Mouse (Mus musculus) lung, postnatal 4 days (tissue): ENCODE results near the gene Txk.

Source experiments
- DNase-seq, 2 experiments: peaks; one replicate each; pipeline ENCODE4 v3.0.0; 2021

The Txk gene

DNA sequence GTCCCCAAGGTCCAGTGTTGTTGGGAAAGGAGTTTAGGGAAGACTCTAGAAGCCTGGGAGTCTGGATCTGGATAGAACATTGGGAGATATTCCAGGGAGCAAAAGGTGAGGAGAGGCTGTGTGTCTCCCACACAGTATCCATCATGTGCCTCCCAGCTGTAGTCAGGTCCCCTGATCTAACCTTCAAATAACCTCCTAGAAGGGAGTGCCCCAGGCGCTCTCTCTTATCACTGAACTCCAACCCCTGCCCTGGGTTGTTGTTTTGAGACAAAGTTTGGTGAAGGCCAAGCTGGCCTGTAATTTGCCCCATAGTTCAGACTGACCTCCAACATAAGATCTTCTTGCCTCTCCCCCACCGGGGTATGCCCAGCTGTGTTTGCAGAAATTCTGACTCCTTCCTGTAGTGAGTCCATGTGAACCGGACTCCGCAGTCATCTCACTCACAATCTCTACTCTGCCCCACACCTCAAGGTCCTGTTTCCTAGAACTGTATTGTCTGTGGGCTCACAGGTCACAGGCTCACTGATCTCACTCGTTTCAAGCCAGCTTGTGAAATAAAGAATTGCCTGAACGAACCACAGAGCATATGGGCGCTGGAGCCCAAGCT, 3.8 kb downstream of the Txk start:
- no peak for DNase-seq

DNA sequence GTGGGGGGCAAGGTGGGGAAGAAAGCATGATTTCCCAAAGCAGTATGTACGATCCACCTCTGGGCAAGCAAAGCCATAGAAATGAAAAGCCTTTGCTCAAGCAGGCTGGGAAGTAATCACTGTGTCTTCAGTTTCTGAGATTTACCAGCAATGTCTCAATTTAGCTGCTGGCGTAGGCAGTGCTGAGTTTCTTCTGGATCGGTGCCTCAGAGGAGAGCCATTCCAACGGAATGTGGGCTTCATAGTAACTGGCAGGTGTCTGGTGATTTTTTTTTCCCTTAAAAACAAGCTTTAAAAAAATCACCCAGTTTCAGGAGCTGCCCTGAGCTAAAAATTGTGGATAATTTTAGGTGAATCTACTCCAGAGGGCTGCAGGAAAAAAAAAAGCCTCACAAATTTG, 5.2 kb downstream of the Txk start:
- no peak for DNase-seq

DNA sequence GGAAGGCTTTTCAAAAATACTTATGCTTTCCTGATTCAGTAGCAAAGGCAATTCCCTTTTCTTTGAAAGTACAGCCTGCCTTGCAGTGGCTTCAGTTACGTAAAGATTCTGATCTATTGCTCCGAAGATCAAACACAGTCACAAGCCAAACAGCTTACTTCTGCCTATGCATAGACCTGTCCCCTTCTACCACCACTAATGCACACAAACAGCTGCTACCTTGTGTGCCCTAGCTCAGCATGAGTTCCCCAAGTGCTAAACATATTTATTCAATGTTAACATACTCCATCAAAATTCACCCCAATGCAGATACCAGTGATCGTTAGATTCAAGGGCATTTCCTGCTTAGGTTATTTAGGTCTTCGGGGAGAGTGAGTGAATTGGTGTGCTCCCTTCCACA, 6.1 kb downstream of the Txk start:
- DNase-seq, result no peak

DNA sequence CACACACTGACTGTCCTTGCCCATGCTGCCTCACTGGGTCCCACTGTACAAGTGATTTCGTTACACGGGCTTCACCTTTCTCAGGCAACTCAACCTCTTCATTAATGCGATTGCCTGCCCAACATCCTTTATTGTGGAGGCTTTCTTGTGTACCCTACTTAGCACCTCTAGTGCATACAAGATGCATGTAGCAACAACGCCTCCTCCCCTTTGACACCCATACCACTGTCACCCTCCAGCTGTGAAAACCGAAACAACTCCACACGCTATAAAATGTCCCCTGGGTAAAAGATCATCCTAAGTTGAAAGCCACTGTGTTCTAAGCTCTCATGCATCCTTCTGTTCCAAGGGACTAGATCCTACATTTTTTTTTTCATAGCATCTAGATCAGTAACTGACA, 9.5 kb downstream of the Txk start:
- DNase-seq, result no peak

DNA sequence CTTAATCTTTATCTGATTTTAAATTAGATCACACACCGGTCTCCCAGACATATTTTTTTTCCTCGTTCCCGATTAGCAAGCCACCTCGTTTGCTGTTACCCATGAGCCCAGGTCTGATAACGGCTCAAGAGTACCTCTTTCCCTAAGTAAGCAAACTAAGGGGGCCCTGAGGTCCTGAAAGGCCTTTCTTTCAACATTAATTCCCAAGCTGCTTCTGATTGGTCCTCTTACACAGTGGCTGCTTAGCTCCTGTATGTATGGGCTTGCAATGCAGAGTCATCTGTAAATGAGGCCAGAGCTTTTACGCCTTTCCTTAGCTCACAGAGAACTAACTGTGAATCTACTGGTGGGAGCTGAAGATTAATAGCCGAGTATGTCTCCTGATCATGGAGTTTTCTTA, 15.7 kb downstream of the Txk start:
- DNase-seq, result no peak

DNA sequence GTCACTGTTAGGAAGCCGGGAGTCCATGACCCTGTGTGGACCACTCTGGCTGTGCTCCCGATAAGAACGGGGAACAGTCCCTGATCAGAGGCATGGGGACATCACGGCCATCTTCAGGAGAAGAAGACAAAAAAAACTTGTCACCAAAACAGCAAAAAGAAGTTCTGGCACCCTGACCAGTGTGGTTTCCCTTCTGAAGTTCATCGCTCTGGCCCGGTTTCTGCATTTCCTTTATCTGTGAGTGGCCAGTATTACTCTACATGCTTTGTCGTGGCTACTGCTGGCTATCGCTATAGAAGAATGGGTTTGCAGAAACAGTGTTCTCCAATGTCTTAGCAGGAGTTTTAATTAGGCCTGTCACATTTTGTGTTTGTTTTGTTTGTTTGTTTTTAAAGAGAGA, 16.1 kb downstream of the Txk start:
- DNase-seq, result no peak

DNA sequence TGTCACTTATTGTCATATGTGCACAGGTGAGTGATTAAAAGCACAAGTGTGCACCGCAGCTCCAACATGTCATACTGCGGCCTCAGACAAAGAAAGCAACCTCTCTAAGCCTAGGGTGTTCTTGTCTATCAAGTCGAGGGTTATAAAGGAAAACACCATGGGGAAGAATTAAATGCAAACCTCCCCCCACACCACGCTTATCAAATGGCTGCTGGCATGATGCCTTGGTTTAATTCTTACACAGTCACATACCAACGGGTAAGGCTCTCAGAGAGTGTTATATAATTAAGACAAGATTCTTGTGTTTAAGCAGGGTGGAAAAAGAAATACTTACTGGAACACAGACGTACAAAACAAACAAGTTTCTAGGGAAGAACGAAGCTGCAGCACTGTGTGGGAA, 16.8 kb downstream of the Txk start:
- no peak for DNase-seq

DNA sequence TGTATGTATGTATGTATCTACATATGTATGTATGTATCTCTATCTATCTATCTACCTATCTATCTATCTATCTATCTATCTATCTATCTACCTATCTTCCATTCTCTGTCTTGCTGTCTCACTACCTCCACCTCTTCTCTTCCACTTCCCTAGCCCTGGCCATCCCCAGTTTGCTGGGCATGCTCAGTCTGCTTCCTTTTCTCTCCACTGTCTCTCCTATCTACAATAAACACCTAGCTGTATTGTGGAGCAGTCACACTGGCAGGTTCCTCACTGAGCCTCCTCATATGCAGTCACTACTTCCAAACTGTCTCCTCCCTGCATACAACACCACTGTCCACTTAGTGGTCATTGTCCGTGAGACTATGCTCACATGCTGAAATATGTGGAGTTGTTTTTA, 19.7 kb downstream of the Txk start:
- DNase-seq, result no peak

DNA sequence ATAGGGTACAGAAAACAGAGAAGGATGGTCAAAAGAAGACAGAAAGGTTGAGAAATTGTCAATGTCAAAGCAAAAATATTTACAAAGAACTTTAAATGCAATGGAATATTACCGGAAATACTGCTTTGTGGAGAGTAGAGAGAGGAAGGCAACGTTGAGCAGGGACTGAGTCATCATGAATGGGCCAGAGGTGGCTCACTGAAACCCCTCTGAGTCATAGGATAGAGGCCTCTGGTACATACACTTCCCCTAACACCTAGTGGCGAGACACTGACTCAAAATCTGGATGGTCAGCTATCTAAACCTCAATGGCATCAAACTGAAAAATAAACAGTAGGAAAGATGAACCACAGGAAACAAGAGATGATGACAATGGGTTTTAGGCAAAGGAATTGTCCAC, 27.2 kb downstream of the Txk start:
- no peak for DNase-seq

DNA sequence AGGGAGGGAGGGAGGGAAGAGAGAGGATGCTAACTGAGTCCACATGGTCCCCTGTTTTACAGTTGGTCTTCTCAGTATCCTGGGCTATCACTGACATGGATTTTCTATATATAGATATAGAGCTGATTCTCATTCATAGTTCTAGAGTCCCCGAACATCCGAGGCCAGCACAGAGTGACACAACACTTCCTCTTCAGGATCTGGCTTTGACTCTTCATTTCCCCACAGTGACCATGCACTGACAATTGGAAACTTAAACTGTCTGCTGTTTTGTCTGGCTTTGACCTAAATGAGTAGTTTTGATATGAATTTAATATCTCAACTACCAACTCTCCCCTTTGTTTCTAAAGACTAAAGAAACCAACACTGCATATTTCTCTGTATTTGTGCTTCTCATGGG, 29.1 kb downstream of the Txk start:
- no peak for DNase-seq

DNA sequence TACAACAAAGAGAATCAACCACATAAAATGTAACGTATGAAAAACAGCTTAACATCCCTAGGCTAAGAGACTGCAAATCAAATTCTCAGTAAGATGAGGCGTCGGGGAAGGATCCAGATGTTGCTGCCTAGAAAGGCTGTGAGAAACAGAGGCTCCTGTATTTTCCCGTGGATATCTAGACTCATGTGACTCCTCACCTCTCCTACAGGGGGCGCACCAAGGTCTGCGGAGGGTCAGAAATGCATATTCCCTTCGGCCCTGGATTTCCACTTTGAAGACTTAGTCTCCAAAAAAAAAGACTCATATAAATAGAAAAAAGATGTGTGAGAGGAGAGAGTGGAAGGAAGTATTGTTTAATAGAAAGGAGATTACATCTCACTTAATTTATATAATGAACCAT, 32.0 kb downstream of the Txk start:
- no peak for DNase-seq

DNA sequence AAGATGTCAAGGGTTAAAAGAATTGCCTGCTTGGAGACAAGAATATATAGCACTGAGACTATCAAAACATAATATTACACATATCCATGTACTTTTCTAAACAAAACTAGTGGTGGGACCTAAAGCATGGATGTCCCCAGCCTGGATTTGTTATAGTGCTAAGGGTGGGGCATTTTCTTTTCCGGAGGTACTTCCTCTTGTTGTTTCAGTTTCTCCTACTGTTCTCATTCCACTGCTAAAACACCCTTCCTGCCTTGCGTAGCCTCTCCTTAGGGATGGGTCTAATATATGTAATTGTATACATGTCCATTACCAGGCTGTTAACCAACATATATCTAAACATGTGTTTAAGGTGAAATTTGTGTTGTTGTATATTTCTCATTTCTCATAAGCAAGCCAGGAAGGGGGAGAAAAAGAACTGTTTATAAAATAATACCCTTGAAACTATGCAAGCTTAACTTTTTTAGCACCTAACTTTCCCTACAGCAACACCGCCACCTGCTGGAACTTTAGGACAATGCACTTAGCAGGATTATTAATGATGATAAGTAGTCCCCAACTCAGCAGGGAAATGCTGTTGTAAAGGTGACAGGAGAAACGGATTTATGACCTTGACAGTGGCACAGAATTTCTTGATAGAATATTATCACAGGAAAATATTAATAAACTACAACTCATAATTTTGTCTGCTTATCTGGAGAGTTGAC, 41.9 kb downstream of the Txk start:
- peak in 1 of 2 experiments; percentile 74 for DNase-seq

DNA sequence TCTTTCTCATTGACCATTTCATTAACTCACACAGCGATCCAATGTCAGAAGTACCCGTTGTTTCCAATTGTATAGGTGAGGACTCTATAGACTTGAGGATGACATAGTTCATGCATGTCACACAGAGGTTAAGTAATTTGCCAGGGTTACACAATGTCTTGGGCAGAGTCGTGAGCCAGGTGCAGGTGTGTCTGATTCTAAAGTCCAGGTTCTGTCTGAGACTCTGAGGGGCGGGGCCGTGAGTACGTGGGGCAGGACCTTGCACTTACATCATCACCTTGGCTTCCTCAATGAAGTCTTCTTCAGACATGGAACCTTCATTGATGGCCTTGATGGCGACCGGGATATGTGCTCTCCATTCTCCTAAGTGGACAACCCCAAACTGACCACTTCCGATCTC, 42.6 kb downstream of the Txk start:
- no peak for DNase-seq

DNA sequence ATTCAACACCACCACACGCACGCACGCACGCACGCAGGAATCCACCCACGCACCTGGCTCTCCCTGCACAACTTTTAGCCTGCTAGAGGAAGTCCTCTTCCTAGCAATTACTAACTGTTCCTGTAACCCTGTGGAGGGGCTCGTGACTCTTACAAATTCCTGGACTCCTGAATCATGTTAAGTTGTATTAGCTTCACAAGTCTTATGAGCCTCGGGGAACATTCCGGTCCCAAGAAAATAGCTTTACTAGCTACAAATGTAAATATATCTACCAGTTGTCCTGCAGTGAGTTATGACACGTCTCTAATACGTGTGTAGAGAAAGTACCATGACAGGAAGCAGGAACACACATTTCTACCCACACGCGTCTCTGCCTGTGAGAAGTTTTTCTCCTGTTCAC, 43.1 kb downstream of the Txk start:
- no peak for DNase-seq

DNA sequence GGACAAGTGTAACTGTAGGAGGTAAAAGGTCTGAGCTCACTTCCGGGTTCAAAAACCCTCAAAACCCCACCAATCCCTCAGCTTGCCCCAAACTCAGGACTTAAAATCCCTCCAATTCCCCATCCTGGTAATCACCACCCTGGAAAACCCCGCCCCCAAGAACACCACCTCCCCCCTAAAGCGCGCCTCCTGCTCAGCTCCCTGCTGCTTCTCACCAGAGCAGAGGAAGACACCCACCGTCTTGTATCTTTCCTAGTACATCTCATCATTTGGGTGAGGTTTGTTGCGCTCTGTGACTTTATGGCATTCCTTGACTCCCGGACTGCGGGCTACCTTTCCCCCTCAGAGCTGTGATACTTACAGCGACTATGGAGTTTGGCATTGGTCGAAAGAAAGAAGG, 45.9 kb downstream of the Txk start:
- DNase-seq, result no peak

DNA sequence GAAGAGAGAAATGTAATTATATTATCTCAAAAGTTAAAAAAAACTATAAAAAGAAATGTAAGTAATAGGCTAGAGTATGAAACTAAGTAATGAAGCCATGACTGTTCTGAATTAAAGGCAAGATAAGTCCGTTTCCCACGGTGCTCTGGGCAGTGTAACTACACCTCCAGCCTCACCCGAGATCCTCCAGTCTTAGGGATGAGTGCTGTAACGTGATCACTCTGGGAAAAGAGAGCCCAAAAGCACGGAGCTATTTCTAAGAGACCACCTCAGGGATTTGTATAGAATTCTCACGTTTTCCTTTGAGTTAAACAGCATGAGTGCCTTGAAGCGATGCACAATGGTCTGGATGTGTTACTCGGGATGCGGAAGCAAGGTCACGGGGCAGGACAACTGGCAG, 46.5 kb downstream of the Txk start:
- DNase-seq, result no peak

DNA sequence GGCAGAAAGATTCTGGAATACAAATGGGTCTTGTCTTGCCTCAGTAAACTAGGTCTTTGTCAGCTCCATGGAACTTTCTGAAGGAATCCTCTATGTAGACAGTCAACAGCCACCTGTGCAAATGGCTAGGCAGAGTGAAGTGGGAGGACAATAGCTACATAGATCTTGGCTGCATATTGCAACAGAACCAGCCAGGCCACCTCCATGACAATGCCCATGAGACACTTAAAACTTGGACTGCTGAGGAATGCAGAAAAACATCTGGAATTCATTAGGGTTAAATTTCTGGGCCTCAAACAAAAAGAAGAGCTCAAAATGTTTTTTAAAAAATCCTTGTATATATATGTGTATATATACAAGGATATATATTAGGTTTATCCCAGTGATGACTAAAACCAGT, 50.4 kb downstream of the Txk start:
- DNase-seq, result no peak

DNA sequence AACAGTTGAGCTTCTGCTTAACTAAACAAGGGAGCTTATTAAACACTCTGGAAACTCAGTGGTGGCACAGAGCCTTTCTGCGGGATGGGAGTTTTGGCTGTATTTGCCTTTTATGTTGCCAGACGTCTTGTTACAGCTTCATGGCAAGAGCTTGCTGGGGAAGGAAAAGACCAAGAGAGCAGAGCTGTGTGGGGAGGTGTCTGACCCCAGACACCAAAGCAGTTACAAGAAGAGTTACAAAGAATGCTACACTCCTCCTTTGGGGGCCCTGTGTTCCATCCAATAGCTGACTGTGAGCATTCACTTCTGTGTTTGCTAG, 53.1 kb downstream of the Txk start:
- no peak for DNase-seq

DNA sequence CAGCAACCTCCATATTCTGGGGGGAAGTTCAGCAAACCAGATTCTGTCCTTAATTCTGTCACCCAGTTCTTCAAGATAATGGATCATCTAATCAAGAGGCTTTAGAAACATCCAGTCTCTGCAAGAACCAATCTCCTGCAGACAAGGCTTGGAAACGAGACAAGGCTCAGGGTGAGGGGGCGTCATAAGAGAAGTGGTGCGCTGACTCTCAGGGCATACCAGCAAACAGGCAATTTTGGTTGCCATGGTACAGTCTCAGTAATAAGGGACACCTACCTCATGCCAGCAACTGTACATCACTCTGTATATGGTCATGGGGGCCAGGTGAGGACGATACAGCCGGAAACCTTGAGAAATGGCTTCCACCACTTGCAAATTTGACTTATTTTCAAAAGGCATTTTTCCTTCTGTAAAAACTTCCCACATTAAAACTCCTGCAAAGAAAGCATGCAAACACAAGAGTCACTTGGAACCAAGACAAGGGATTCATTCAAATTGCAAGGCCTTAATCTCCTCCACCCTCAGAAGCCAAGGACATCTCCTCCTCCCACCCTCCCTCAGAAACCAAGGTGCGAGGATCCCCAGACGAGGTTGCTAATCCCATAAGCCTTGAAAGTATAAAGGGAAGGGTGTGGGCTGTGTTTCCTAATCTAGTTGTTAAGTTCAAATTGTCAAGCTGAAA, 53.6 kb downstream of the Txk start:
- DNase-seq, result no peak

DNA sequence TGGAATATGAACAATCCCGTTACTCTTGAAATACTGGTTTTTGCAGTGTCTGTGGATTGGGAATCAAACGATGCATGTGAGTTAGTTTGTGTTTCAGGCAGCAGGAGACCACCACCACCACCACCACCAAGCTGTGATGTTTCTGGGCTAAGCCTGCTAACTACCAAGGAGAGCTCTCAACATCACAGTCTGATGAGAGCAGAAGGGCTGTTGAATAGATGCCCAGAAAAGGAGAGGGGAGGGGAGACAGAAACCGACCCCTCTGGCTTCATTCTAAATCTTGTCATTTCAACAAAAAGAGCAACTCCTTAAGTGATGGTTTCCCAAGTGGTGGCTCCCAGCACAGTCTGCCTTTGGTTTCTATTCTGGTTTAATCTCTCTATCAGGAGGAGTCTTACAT, 54.2 kb downstream of the Txk start:
- DNase-seq, result no peak

DNA sequence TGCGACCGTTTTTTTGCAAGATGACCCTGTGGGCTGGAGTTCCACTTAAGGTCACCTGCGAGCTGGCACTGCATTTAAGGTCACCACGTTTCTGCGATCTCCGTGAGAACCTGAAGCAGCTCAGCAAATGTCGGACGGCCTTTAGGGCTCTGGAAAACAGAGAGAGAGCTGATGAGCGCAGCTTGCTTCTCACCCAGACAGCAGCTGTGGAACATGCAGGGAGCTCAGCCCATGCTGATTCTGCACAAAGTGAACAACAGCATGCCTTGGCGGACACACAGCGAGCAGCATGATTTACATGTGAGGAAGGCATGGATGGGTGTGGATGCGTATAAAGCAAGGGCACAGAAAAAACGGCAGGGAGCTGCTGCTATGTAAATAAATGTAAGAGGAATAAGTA, 56.1 kb downstream of the Txk start:
- no peak for DNase-seq

DNA sequence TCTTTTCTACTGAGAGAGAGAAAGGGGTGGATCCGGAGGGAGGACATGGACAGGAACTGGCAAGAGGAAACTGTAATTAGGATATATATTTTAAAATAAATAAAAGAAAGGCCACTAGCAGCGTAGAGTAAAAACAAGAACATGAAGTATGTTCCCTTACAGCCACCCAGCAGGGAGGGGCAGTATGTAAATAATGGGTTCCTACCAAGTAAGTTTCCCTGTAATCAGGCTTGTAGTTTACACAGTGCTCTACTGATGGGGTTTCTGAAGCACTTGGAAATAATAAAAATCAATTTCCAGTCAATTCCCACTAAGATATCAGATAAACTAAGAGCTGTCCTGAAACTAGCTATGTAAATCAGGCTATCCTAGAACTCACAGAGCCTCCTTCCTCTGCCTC, 57.9 kb downstream of the Txk start:
- DNase-seq, result no peak

DNA sequence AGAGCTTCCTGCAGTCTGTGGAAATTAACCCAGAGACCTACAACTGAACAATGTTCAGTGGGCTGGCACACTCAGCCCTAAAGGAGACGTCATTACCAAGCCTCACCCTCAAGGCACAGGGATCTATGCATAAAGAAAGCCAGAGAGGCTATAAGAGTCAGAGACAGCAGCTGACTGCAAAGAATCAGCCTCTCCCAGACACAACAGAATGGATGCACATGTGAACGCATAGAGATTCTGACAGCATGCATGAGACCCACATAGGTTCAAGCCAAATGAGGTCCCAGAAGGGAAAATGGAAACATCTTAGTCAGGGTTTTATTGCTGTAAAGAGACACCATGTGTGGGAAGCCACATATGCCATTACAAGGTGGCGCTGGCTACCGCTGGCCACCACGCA, 62.1 kb downstream of the Txk start:
- no peak for DNase-seq

DNA sequence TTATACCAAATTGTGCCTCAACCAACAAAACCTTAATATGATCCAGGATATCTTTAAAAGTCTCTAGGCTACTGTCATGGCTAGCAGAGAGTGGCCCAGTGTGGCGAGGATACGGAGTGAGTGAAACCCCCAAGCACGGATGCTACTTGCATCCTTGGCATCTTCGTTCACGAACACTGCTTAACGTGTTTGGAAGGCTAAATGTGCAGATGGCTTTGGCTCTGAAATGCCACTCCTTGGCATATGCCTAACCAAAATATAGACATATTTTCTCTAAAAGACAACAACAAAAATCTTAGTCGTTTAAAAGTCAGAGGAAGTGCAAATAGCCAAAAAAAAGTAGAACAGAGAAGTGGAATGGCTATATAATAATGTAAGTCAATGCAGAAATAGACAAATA, 63.0 kb downstream of the Txk start:
- no peak for DNase-seq

DNA sequence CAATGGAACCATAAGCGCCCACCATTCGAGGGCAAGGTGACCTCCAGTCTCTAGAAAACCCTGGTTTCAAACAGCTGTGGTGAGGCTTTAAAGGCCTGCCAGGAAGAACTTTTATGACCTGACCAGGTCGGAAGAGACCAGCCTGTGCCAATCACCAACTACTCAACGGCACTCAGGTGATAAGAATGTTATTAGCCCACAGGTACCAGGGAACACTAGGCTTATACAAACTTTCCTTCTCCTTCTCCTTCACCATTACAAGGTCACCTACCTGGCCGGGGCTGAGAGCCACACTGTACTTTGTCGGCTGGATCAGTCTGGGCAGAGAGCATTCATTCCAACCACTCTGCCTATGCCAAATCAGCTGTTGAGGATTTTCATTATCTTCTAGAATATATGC, 71.1 kb downstream of the Txk start:
- DNase-seq, result no peak
